Mouse (Mus musculus) heart, adult 2 months (tissue): ENCODE measurements at regions not wholly inside any gene's neighbourhood (a gene's known extent, or its start where the extent isn't known, plus 50 kb on each side); places are given as distances from the start of the nearest gene placed in this dataset.

ENCODE experiments used
- CTCF ChIP-seq: fragments of 200-600 bp; IDR thresholded peaks from 2 replicates; pipeline ENCODE4 v1.8.1; 2022; ENCODE audit warnings: antibody characterized with exemption, mild to moderate bottlenecking, moderate library complexity
- POLR2A ChIP-seq: fragments of 200-500 bp; IDR thresholded peaks from 2 replicates; pipeline ENCODE4 v1.6.1; 2011; ENCODE audit warnings: mild to moderate bottlenecking, low read depth, low read length, control low read depth; ENCODE audit not compliant: insufficient read depth

GRCm38 (mm10) chr12:27563900-27564299, 221.5 kb upstream of the Sox11 start:
- TF ChIP-seq POLR2A (no peak), CTCF (no peak)
